Mouse (Mus musculus): ENCODE measurements at regions not wholly inside any gene's neighbourhood (a gene's known extent, or its start where the extent isn't known, plus 50 kb on each side); places are given as distances from the start of the nearest gene placed in this dataset.

DNA sequence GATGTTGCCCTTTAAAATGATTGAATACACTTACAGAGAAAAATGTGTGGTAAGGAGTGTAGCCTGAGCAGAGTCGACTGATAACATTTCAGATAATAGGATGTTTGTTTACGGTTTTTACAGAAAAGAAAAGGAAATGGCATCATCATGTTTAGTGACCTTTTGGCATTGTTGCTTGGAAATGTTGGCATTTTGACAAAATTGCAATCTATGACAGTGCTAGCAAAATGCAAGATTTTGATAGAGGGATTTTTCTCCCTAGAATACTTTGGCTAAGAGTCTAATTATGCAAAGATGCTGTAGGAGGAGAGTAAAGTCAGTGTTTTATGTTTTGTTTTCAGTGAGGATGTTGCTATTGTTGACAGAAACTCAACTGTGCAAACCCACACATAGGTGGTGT, 202.2 kb downstream of the Nup35 start:
- Histone ChIP-seq H3K4me3 (ENCODE audit: insufficient read depth, low read length) (no peak overlapping the region), H3K27ac (ENCODE audit: insufficient read depth, low read length) (no peak overlapping the region), H3K4me1 (ENCODE audit: control insufficient read depth, insufficient read depth, low read length) (no peaks in the 10 kb centered on the region)
- TF ChIP-seq POLR2A (IDR thresholded peaks at IDR 0.05; ENCODE audit: extremely low read depth, insufficient read depth, low read length), result no peak
- no peak for TF ChIP-seq CTCF (IDR thresholded peaks at IDR 0.05; ENCODE audit: extremely low read depth, insufficient read depth, low read length)

GRCm38 (mm10) chr2:80851056-80851455, 234.0 kb downstream of the Nup35 start:
- Histone ChIP-seq H3K27ac (ENCODE audit: insufficient read depth, low read length) (no peak overlapping the region), H3K4me1 (ENCODE audit: control insufficient read depth, insufficient read depth, low read length) (no peaks in the 10 kb centered on the region), H3K4me3 (ENCODE audit: insufficient read depth, low read length) (no peak overlapping the region)
- TF ChIP-seq POLR2A (IDR thresholded peaks at IDR 0.05; ENCODE audit: extremely low read depth, insufficient read depth, low read length), result no peak
- TF ChIP-seq CTCF (IDR thresholded peaks at IDR 0.05; ENCODE audit: extremely low read depth, insufficient read depth, low read length), result no peak

DNA sequence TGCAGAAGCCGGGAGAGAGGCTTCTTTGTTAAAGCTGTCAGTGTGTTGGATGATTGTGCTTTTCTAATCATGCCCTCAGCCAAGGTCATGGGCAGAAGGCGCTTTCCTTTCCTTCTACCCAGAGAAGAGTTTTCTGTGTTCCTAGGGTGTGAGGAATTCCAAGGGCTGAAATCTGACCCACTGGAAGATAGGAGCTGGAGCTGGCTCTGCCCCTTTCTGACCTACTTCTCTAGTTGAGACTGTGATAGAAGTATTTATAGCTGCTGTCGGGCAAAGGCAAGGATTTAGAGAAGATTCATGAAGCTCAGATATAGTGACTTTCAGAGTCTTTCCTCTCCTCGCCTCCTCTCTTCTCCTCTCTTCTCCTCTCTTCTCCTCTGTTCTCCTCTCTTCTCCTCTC, 238.2 kb downstream of the Nup35 start:
- no peak overlapping the region for H3K4me3 ChIP-seq (ENCODE audit: insufficient read depth, low read length)
- no peak overlapping the region for H3K27ac ChIP-seq (ENCODE audit: insufficient read depth, low read length)
- TF ChIP-seq POLR2A (IDR thresholded peaks at IDR 0.05; ENCODE audit: extremely low read depth, insufficient read depth, low read length) (no peak), CTCF (IDR thresholded peaks at IDR 0.05; ENCODE audit: extremely low read depth, insufficient read depth, low read length) (no peak)
- H3K4me1 ChIP-seq (ENCODE audit: control insufficient read depth, insufficient read depth, low read length), result no peaks in the 10 kb centered on the region

- Histone ChIP-seq H3K4me3 (ENCODE audit: insufficient read depth, low read length) (peak overlapping the region; percentile 47), H3K4me1 (ENCODE audit: control insufficient read depth, insufficient read depth, low read length) (no peaks in the 10 kb centered on the region), H3K27ac (ENCODE audit: insufficient read depth, low read length) (no peak overlapping the region)
- TF ChIP-seq POLR2A (IDR thresholded peaks at IDR 0.05; ENCODE audit: extremely low read depth, insufficient read depth, low read length), result no peak
- no peak for TF ChIP-seq CTCF (IDR thresholded peaks at IDR 0.05; ENCODE audit: extremely low read depth, insufficient read depth, low read length)
These were observed 253.0 kb downstream of the Nup35 start for GRCm38 (mm10) chr2:80870046-80870445.

DNA sequence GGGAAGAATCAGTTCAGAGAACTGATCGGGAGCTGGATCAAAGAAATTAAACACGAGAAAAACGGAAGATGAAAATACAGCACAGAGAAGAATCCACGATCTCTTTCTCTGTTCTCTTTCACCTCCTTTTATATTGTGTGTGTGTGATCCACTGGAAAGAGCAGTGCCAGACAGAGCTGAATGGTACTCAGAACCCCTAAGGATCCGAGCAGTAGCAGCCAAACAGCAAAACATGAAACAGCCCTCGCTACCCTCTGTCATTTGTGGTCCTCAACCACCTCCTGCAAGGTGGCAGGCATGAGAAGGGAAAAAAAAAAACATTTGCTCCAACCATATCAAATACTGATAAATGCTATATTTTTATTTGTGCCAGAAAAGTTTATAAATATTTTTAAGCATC, 253.4 kb downstream of the Nup35 start:
- Histone ChIP-seq H3K4me1 (ENCODE audit: control insufficient read depth, insufficient read depth, low read length) (no peaks in the 10 kb centered on the region), H3K4me3 (ENCODE audit: insufficient read depth, low read length) (peak overlapping the region; percentile 47; the same call in 1 of the 2 replicates), H3K27ac (ENCODE audit: insufficient read depth, low read length) (no peak overlapping the region)
- TF ChIP-seq CTCF (IDR thresholded peaks at IDR 0.05; ENCODE audit: extremely low read depth, insufficient read depth, low read length) (no peak), POLR2A (IDR thresholded peaks at IDR 0.05; ENCODE audit: extremely low read depth, insufficient read depth, low read length) (no peak)

- H3K4me1 ChIP-seq (ENCODE audit: control insufficient read depth, insufficient read depth, low read length), result no peaks in the 10 kb centered on the region
- no peak overlapping the region for H3K4me3 ChIP-seq (ENCODE audit: insufficient read depth, low read length)
- TF ChIP-seq POLR2A (IDR thresholded peaks at IDR 0.05; ENCODE audit: extremely low read depth, insufficient read depth, low read length) (no peak), CTCF (IDR thresholded peaks at IDR 0.05; ENCODE audit: extremely low read depth, insufficient read depth, low read length) (no peak)
- no peak overlapping the region for H3K27ac ChIP-seq (ENCODE audit: insufficient read depth, low read length)
These were observed 254.3 kb downstream of the Nup35 start for GRCm38 (mm10) chr2:80871356-80871755.

GRCm38 (mm10) chr2:80878437-80878836, 261.4 kb downstream of the Nup35 start:
- TF ChIP-seq CTCF (IDR thresholded peaks at IDR 0.05; ENCODE audit: extremely low read depth, insufficient read depth, low read length) (no peak), POLR2A (IDR thresholded peaks at IDR 0.05; ENCODE audit: extremely low read depth, insufficient read depth, low read length) (no peak)

GRCm38 (mm10) chr2:80884231-80884630, 267.2 kb downstream of the Nup35 start:
- no peaks in the 10 kb centered on the region for H3K4me1 ChIP-seq (ENCODE audit: control insufficient read depth, insufficient read depth, low read length)
- no peak for TF ChIP-seq CTCF (IDR thresholded peaks at IDR 0.05; ENCODE audit: extremely low read depth, insufficient read depth, low read length)
- no peak overlapping the region for H3K27ac ChIP-seq (ENCODE audit: insufficient read depth, low read length)
- H3K4me3 ChIP-seq (ENCODE audit: insufficient read depth, low read length), result no peak overlapping the region

More at GRCm38 (mm10) chr2:80878437-80878836, 261.4 kb downstream of the Nup35 start:
- no peak overlapping the region for H3K27ac ChIP-seq (ENCODE audit: insufficient read depth, low read length)
- no peak overlapping the region for H3K4me3 ChIP-seq (ENCODE audit: insufficient read depth, low read length)
- no peaks in the 10 kb centered on the region for H3K4me1 ChIP-seq (ENCODE audit: control insufficient read depth, insufficient read depth, low read length)

DNA sequence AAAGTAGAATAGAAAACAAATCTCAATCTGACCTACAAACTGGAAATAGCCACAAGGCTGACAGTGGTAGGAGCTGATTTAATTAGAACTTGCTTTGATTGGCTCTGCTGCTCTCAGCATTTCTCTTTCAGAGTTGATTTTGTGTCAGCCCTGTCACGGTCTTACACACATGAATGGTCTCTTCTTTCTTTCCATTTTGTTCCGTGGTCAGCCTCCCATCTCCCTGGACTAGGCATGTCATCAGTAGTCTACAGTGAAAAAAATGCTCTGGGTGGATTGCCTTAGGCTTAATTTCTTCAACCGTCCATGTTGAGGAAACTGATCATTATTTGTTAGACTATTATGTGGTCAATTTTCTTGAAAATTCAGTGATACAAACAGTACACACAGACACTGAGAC, 285.0 kb downstream of the Nup35 start:
- Histone ChIP-seq H3K27ac (ENCODE audit: insufficient read depth, low read length) (no peak overlapping the region), H3K4me3 (ENCODE audit: insufficient read depth, low read length) (no peak overlapping the region), H3K4me1 (ENCODE audit: control insufficient read depth, insufficient read depth, low read length) (no peaks in the 10 kb centered on the region)
- TF ChIP-seq POLR2A (IDR thresholded peaks at IDR 0.05; ENCODE audit: extremely low read depth, insufficient read depth, low read length), result no peak

- TF ChIP-seq POLR2A (IDR thresholded peaks at IDR 0.05; ENCODE audit: extremely low read depth, insufficient read depth, low read length), result no peak
- Histone ChIP-seq H3K4me1 (ENCODE audit: control insufficient read depth, insufficient read depth, low read length) (no peaks in the 10 kb centered on the region), H3K4me3 (ENCODE audit: insufficient read depth, low read length) (no peak overlapping the region)
These were observed 296.4 kb downstream of the Nup35 start for GRCm38 (mm10) chr2:80913478-80913877.

GRCm38 (mm10) chr2:80945521-80945920, 328.5 kb downstream of the Nup35 start:
- Histone ChIP-seq H3K4me3 (ENCODE audit: insufficient read depth, low read length) (no peak overlapping the region), H3K4me1 (ENCODE audit: control insufficient read depth, insufficient read depth, low read length) (no peaks in the 10 kb centered on the region), H3K27ac (ENCODE audit: insufficient read depth, low read length) (no peak overlapping the region)
- no peak for TF ChIP-seq CTCF (IDR thresholded peaks at IDR 0.05; ENCODE audit: extremely low read depth, insufficient read depth, low read length)
- no peak for TF ChIP-seq POLR2A (IDR thresholded peaks at IDR 0.05; ENCODE audit: extremely low read depth, insufficient read depth, low read length)

More at GRCm38 (mm10) chr2:80913478-80913877, 296.4 kb downstream of the Nup35 start:
- H3K27ac ChIP-seq (ENCODE audit: insufficient read depth, low read length), result no peak overlapping the region
